Mouse (Mus musculus) neutrophil, adult 5-6 weeks (primary cell): ENCODE results near the gene Trpt1. TPM values are rescaled to one million over a fixed set of nuclear protein-coding genes. Genes with fewer than 3 reads are reported as not detected.
"Not testable (repeated sequence)": the region's sequence is repeated elsewhere in the genome, so short reads cannot be mapped to it uniquely, and the experiment has no call there.

Source experiments
- ATAC-seq: fragments of 151-379, 151-347 bp; 2 replicates; pipeline ENCODE4 v1.8.0; 2017; ENCODE audit warnings: mild to moderate bottlenecking, moderate TSS enrichment; ENCODE audit not compliant: insufficient number of reproducible peaks, poor library complexity, low FRiP score, severe bottlenecking; ENCODE audit errors: extremely low read depth
- total RNA-seq: library from RNA; stranded (forward); fragments of 200-1000 nt; gene quantifications from 2 replicates; pipeline ENCODE4 v1.2.3, GENCODE M21; 2017

Trpt1 gene
- total RNA-seq, 1 experiment from 2014 or later: 1.5 TPM

- no peak for ATAC-seq
Measured at GRCm38 (mm10) chr19:6990712-6991111, 5.2 kb upstream of the Trpt1 start.

GRCm38 (mm10) chr19:6991166-6991565 is 4.8 kb upstream of the Trpt1 start:
- ATAC-seq: not testable (repeated sequence)

DNA sequence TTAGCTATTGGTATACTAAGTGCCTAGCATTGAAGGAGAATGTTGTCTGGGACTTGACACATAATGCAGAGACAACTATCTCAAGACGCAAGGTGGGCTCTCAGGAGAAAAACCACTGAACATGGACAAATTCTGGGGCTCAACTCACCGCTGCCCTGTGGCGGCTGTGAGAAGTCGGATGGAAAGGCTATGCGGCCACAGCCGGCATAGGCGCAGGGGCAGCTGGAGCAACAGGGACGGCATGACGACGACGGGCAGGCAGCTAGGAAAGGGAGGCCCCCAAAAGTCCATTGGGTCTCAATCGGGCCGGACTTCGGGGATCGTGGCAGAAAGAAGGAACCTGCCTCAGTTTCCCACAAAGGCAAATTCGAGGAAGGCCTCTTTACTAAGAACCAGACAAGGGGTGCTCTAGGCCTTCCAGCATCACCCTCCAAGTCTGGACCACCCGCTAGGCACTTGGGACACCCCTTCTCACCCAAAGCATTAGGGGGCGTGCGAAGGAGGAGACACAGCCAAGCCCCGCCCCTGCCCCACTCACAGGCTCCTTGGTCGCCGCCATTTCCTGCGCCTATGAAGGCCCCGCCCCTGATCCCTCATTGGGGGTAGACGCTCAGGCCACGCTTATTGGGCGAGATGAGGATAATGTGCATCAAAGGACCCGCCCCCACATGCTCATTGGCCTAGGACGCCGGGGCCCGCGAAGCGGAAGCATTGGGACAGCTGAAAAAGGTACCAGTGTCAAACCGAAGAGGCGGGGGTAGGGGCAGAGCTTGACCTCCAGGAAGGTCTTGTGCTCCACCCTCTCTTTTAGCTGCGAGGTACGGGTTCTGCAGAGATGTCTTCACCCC is 3.7 kb upstream of the Trpt1 start, which contains the start of gene Dnajc4:
Gene Dnajc4, minus strand, starts transcription at position 562 of the 848 bp plus-strand sequence.
- ATAC-seq: peak; percentile 94

- no peak for ATAC-seq
Measured at GRCm38 (mm10) chr19:6993011-6993770, 2.7 kb upstream of the Trpt1 start.

DNA sequence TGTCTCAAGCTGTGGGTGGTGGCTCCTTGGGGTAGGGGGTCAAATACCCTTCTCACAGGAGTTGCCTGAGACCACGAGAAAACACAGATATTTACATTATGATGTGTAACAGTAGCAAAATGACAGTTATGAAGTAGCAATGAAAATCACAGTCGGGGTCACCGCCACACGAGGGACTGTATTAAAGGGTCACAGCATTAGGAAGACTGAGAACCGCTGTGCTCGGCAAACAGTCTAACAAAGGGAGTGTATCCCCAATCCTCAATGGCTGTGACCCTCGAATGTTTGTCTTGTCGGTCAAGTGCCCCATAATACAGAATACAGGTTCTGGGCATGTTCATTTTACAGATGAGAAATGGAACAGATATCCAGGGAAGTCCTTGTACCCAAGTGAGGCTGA is 1.9 kb upstream of the Trpt1 start:
- ATAC-seq: no peak

GRCm38 (mm10) chr19:6994489-6994888 is 1.4 kb upstream of the Trpt1 start:
- no peak for ATAC-seq

DNA sequence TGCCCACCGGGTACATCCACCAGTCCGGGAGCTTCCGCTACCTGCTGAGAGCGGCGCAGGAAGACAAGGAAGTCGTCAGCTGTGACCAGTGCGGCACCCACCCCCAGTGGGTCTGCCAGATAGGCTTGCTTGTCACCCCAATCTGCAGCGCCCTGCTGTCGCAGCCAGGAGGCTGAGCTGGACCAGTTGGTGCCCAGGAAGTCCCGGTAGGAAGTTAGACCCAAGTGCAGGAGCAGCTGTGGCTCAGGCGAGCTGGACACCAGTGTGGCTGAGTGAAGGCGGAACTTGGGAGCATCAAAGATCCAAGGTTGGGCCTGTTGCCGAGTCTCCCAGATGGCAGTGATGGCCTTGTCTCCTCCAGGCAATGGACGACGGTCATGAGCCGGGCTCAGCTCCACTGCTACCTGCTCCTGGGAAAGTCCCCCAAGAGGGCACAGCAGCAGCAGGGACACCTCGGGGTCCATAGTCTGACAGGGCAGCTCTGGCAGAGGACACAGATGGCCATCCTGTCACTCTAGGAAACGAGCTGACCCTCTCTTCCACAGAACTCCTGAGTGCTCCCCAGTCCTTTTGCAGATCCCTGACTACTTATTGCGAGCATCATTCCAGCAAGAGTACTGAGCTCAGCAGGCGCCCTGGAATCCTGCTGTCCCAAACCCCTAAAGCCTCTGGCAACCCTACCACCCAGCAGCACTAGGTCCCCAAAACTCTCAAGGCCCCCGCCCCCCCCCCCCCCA is 508 bp upstream of the Trpt1 start:
- ATAC-seq: no peak

DNA sequence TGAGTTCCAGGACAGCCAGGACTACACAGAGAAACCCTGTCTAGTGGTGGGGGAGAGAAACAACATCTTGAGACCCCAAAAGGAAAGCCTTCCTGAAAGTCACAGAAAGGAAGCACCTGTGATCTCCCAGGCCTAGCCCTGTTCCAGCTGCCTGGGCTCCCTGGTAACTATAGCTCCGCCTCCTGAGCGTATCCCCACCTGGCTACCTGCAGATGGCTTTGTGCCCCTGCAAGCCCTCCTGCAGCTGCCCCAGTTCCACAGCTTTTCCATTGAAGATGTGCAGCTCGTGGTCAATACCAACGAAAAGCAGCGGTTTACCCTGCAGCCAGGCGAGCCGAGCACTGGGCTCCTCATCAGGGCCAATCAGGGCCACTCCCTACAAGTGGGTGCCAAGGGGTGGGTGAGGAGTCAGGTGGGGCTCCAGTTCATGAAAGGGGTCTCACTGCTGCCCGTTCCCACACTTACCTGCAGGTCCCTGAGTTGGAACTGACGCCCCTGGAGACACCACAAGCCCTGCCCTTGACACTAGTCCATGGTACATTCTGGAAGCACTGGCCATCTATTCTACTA is 1.9 kb downstream of the Trpt1 start:
- no peak for ATAC-seq

DNA sequence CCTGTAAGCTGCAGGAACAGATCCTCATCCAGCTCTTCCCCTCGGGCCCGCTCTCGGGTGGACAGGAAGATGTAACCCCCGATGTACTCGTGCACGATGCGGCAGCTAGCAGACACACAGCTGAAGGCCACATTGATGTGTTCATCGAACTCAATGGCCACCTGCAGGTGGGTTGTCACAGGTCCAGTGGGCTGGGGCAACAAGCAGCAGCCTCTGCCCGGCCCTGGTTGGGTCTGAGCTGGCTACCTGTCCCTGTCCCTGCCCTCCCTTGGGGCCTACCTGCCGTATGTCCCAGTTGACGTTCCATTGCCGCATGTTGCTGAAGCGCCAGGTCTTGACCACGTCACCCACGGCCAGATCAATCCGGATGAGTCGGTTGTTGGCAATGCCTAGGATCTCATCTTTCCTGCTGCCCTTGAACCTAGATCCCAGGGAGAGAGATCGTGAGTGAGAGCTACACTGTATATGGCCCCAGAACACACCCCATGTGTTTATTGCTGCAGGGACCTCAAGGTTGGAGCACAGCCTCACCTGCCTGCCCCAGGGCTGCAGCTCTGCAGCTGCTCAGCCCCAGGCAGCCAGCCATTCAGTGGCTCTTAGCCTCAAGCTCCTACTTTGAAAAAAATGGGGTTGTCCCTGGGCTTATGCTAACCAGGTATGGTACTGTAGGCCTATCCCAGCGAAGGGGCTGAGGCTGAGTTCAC is 3.6 kb downstream of the Trpt1 start:
- no peak for ATAC-seq

DNA sequence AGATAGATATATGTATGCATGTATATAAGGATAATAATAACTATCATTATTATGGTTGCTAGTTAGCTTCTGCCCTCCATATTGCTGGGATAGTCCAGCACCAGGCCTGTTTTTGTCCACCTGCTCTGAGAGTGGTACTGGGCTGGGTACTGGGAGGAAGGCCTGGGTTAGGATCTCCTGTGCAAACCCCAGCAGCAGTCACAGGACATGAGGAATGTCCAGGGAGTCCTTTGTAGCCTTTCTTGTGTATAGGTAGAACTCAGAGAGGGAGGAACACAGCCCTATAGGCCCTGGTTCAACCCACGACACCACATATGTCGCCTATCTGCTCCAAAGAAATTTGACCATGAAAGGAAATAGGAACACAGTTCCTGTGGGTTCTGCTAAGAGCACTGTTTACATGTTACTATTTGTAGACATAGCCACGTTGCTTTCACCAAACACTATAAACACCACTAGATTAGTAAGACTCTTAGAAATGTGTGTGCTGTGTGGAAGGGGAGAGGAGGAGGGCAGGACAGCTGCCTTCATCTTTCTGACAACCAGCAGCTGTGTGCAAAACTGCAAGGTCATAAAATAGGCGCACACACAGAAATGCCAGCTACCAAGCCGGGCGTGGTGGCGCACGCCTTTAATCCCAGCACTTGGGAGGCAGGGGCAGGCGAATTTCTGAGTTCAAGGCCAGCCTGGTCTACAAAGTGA is 11.1 kb downstream of the Trpt1 start:
- no peak for ATAC-seq

- ATAC-seq: no peak
Measured at GRCm38 (mm10) chr19:7012426-7012825, 16.5 kb downstream of the Trpt1 start.

GRCm38 (mm10) chr19:7013984-7014383 is 18.1 kb downstream of the Trpt1 start:
- no peak for ATAC-seq

GRCm38 (mm10) chr19:7014481-7015135 is 18.7 kb downstream of the Trpt1 start:
- ATAC-seq: no peak

DNA sequence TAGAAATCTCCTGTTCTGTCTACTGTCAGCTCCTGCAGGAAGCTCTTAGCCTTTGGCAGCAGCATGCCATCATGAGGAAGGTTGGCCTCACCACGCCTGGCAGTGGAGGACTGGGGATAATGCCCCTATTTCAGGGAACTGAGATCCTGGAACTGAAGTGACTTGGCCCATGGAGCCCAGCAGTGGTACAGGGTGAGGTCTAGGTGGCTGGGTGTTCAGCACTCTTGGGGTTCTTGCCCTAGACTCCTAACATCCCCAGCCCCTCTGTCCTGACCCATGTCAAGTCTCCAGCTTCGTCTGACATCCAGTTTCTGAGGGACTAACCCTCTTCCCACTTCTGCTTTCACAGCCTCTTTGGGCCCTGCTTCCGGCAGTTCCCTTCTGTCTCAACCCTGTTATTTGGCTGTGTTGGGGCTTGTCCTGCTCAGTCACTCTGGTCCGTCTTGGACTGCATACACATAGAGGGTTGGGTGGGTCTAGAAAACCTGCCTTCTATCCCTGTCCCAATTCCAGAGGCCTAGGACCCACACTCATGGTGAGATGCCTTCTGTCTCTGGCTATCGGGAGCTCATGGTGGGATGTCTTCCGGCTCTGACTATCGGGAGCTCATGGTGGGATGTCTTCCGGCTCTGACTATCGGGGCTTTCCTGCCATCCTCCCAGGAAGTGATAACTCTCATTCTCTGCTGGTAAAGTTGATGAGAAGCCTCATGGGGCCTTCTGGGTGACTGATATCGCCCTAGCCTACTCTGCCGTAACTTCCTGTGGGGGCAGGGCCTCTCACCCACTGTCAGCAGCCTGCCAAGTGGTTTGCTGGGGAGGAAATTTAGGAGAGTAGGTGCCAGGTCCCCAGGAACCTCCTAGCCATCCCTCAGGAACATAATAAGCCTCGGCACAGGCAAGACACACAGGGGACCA is 21.9 kb downstream of the Trpt1 start:
- ATAC-seq: peak; percentile 51

- no peak; the same call in 1 of the 2 replicates for ATAC-seq
Measured at GRCm38 (mm10) chr19:7018546-7018945, 22.6 kb downstream of the Trpt1 start.

GRCm38 (mm10) chr19:7019191-7019590 is 23.3 kb downstream of the Trpt1 start, which contains the start of gene Fermt3:
Gene Fermt3, minus strand, starts transcription at chr19:7019469.
- peak; percentile 65 for ATAC-seq
